Comparison of ENCODE assay signal across 9 mouse cellular contexts in the genomic region with DNA sequence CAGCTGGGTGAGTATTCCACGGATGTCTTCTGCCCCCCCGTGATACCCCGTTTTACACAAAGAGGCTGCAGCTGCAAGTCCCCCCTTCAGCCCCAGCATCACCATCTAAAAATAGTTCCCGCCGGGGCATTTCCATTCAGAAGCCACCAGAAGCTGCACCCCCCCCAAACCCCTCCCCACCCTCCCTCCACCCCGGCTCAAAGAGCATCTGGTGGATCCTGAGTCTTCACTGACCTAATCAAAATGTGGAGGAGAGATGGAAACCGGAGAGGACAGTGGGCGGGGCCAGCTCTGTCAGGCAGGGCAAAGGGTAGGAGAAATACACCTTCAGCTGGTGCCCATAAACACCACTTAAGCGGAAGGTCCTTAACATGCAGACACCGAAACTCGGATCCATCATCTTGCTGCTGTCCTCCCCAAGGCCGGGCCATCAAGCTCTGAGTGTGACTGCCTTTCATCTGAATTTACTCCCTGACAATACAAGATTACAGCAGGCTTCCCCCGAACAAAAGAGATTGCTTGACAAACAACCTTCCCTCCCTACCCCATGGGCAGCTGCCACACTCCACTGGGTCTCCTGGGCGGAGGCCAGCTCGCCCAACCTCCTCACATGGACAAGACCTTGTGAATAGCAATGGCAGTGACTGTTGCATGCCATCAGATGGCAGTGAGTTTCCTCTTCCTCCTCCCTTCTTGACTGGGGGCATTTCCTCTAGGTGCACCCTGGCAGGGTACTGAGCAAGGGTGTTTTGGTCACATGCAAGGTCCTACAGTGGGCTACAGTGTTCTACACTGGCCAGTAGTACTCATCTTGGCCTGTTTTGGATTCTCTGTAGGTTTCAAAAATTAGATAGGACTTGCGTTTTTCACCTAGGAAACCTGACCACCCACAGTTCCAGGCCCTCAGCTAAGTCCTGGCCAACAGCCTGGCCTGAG. TPM values are rescaled to one million over a fixed set of nuclear protein-coding genes. Genes with fewer than 3 reads are reported as not detected.
DNase-seq lines count a peak whose midpoint lies in the region; ATAC-seq and TF ChIP-seq lines count a peak whose summit lies in the region.
"Had no signal": no experiment of that assay in that cellular context is flagged by ENCODE, and none has a peak within 500 bp of the region (broad histone marks: within the 10 kb centered on the region; RNA-seq: fewer than 3 reads in every experiment).

No protein-coding gene starts in this region.

- peaks cover 11% of the 10 kb centered on the region for H3K4me1 ChIP-seq in hindbrain, embryonic 12.5 days
- H3K4me1 ChIP-seq in limb, embryonic 14.5 days (ENCODE audit: control insufficient read depth, insufficient read depth, low read length), result no peaks in the 10 kb centered on the region; the same call in 1 of the 2 replicates
- H3K4me1 ChIP-seq: lung, embryonic 15.5 days had no signal

- intact Hi-C loops in left cerebral cortex, postnatal 4 days (cut with DNase I), result no loop called here
- intact Hi-C loops in left cerebral cortex, adult 2 months (cut with DNase I), result no loop called here
- intact Hi-C loops in left cerebral cortex, postnatal 10 days (cut with DNase I), result loop anchor here (10.0 kb wide), 1 partner anchor 214 kb away; no protein-coding TSS in a partner anchor

- H3K27me3 ChIP-seq in hindbrain, embryonic 12.5 days, result peaks cover 13% of the 10 kb centered on the region; the same call in 1 of the 2 replicates
- H3K27me3 ChIP-seq in limb, embryonic 14.5 days (ENCODE audit: control insufficient read depth, insufficient read depth, low read length), result no peaks in the 10 kb centered on the region
- H3K27me3 ChIP-seq: lung, embryonic 15.5 days had no signal

- H3K4me3 ChIP-seq in left cerebral cortex, adult 2 months, result no peak overlapping the region
- H3K4me3 ChIP-seq in hindbrain, embryonic 12.5 days, result no peak overlapping the region
- H3K4me3 ChIP-seq in limb, embryonic 14.5 days (replicated peaks; ENCODE audit: low read length), result no peak overlapping the region
- H3K4me3 ChIP-seq: lung, embryonic 15.5 days had no signal

- 28% methylated on average over 16 of the region's 16 CpGs for WGBS in hindbrain, embryonic 12.5 days
- WGBS in limb, embryonic 14.5 days, result 28% methylated on average over 16 of the region's 16 CpGs

- no peak for TF ChIP-seq POLR2A in limb, embryonic 14.5 days (IDR thresholded peaks at IDR 0.05; ENCODE audit: borderline replicate concordance, extremely low read depth, insufficient read depth, insufficient read length)

- peak overlapping the region; percentile 22 for H3K4me2 ChIP-seq in hindbrain, embryonic 12.5 days (replicated peaks)
- H3K4me2 ChIP-seq in limb, embryonic 14.5 days (replicated peaks; ENCODE audit: low read depth, low read length, severe bottlenecking), result no peak overlapping the region
- H3K4me2 ChIP-seq: lung, embryonic 15.5 days had no signal

- peak; percentile 81 for DNase-seq in left cerebral cortex, postnatal 4 days
- no peak for DNase-seq in left cerebral cortex, adult 2 months (ENCODE audit: extremely low spot score in 1 of 2, low spot score in 2 of 2)
- DNase-seq in limb, embryonic 14.5 days (ENCODE audit: low spot score), result no peak
- DNase-seq in retina, embryonic 14.5 days (ENCODE audit: low spot score), result peak; percentile 66
- no peak for DNase-seq in frontal cortex, postnatal 14 days (ENCODE audit: low spot score in 2 of 2)
- DNase-seq in cerebellum, adult 8-10 months, result no peak
- no peak for DNase-seq in left cerebral cortex, postnatal 10 days (ENCODE audit: extremely low spot score in 1 of 2, low spot score in 2 of 2)

- ATAC-seq in hindbrain, embryonic 12.5 days (ENCODE audit: low FRiP score), result peak; percentile 75
- ATAC-seq in limb, embryonic 14.5 days (ENCODE audit: low FRiP score, low read depth), result 0 out of 2 replicates have a peak, but pooled peaks have one; percentile 46

- H3K36me3 ChIP-seq in hindbrain, embryonic 12.5 days, result no peaks in the 10 kb centered on the region
- H3K36me3 ChIP-seq in limb, embryonic 14.5 days (ENCODE audit: control insufficient read depth, insufficient read depth, low read length), result no peaks in the 10 kb centered on the region
- H3K36me3 ChIP-seq: lung, embryonic 15.5 days had no signal

- H3K27ac ChIP-seq in left cerebral cortex, adult 2 months, result no peak overlapping the region
- no peak overlapping the region for H3K27ac ChIP-seq in hindbrain, embryonic 12.5 days
- no peak overlapping the region for H3K27ac ChIP-seq in limb, embryonic 14.5 days (replicated peaks; ENCODE audit: low read depth, low read length)
- H3K27ac ChIP-seq: lung, embryonic 15.5 days had no signal

- no peak for TF ChIP-seq CTCF in left cerebral cortex, adult 2 months (IDR thresholded peaks at IDR 0.05)

- H3K9me3 ChIP-seq in hindbrain, embryonic 12.5 days (replicated peaks), result no peaks in the 10 kb centered on the region
- H3K9me3 ChIP-seq in limb, embryonic 14.5 days (ENCODE audit: control insufficient read depth, low read length), result no peaks in the 10 kb centered on the region
- H3K9me3 ChIP-seq: lung, embryonic 15.5 days had no signal

- H3K9ac ChIP-seq in hindbrain, embryonic 12.5 days, result no peak overlapping the region
- no peak overlapping the region; the same call in 1 of the 2 replicates for H3K9ac ChIP-seq in limb, embryonic 14.5 days (ENCODE audit: low read depth, low read length, severe bottlenecking)
- H3K9ac ChIP-seq: lung, embryonic 15.5 days had no signal

RNA-seq across cellular contexts. Expression of a gene that starts 32.3 kb away (rescaled TPM):
- not detected for total RNA-seq in left cerebral cortex, postnatal 4 days (2021)
- not detected for total RNA-seq in left cerebral cortex, adult 2 months (2021)
- polyA plus RNA-seq in hindbrain, embryonic 12.5 days (2016; fragmentation: Nextera tagmentation; extraction: Ambion mirVana), result not detected in 2 replicates
- polyA plus RNA-seq in limb, embryonic 14.5 days (2012; rRNA removed), result 0.19 TPM in 1 of 2 replicates, not detected in the other
- polyA plus RNA-seq in limb, embryonic 14.5 days (2014; fragmentation: Nextera tagmentation; extraction: Ambion mirVana), result not detected in 2 replicates
- not detected for total RNA-seq in left cerebral cortex, postnatal 10 days (2021)

RNA-seq across cellular contexts. Expression of a gene that starts 39.2 kb away (rescaled TPM):
- total RNA-seq in left cerebral cortex, postnatal 4 days (2021), result 100 to 1,000 TPM; 231 to 252 TPM
- total RNA-seq in left cerebral cortex, adult 2 months (2021), result 100 to 1,000 TPM; 237 TPM
- polyA plus RNA-seq in hindbrain, embryonic 12.5 days (2016; fragmentation: Nextera tagmentation; extraction: Ambion mirVana), result 333 and 394 TPM in 2 replicates
- 204 and 208 TPM in 2 replicates for polyA plus RNA-seq in limb, embryonic 14.5 days (2012; rRNA removed)
- polyA plus RNA-seq in limb, embryonic 14.5 days (2014; fragmentation: Nextera tagmentation; extraction: Ambion mirVana), result 403 and 441 TPM in 2 replicates
- total RNA-seq in left cerebral cortex, postnatal 10 days (2021), result 100 to 1,000 TPM; 235 to 237 TPM

Comparison
In these comparisons a context has a peak if more than half of its experiments do, and no peak if none do; other contexts are left out.
1. DNase-seq: peak in left cerebral cortex, postnatal 4 days (single experiment) and retina, embryonic 14.5 days (single experiment); none in left cerebral cortex, adult 2 months (0 of 2), limb, embryonic 14.5 days (single experiment), frontal cortex, postnatal 14 days (0 of 2), cerebellum, adult 8-10 months (single experiment) and left cerebral cortex, postnatal 10 days (0 of 2).